Mouse (Mus musculus) lung, postnatal 0 days (tissue): ENCODE data around the gene Nfix. TPM values are rescaled to one million over a fixed set of nuclear protein-coding genes. Genes with fewer than 3 reads are reported as not detected.

ENCODE experiments used
- ATAC-seq: fragments of 200-750 bp; cut with Nextera tagmentation; 2 replicates; pipeline ENCODE4 v1.8.0; 2017; ENCODE audit warnings: moderate library complexity
- DNase-seq: peaks from one replicate; pipeline ENCODE4 v3.0.0-alpha.2; 2016; ENCODE audit warnings: low spot score
- H3K27ac ChIP-seq: fragments of 300-500 bp; sonication (generic); 2 replicates; pipeline ENCODE4 v1.5.1; 2014; ENCODE audit warnings: antibody characterized with exemption, mild to moderate bottlenecking, low read length, mixed read lengths
- H3K27me3 ChIP-seq: fragments of 300-500 bp; sonication (generic); replicated peaks from 2 replicates; pipeline ENCODE4 v1.6.1; 2014; ENCODE audit warnings: low read length, mixed read lengths; ENCODE audit not compliant: insufficient read depth
- H3K36me3 ChIP-seq: fragments of 300-500 bp; sonication (generic); 2 replicates; pipeline ENCODE4 v1.6.1; 2014; ENCODE audit warnings: low read length, mixed read lengths; ENCODE audit not compliant: insufficient read depth
- H3K4me1 ChIP-seq: fragments of 300-500 bp; sonication (generic); 2 replicates; pipeline ENCODE4 v1.6.1; 2014; ENCODE audit warnings: antibody characterized with exemption, low read depth, low read length, mixed read lengths; ENCODE audit not compliant: insufficient read depth
- H3K4me2 ChIP-seq: fragments of 300-500 bp; sonication (generic); replicated peaks from 2 replicates; pipeline ENCODE4 v1.6.1; 2014; ENCODE audit warnings: low read depth, mild to moderate bottlenecking, low read length, moderate library complexity, mixed read lengths
- H3K4me3 ChIP-seq: fragments of 300-500 bp; sonication (generic); 2 replicates; pipeline ENCODE4 v1.5.1; 2014; ENCODE audit warnings: low read depth, low read length
- H3K9ac ChIP-seq: fragments of 300-500 bp; sonication (generic); replicated peaks from 2 replicates; pipeline ENCODE4 v1.6.1; 2014; ENCODE audit warnings: low read depth, mild to moderate bottlenecking
- H3K9me3 ChIP-seq: fragments of 300-500 bp; sonication (generic); 2 replicates; pipeline ENCODE4 v1.6.1; 2016; ENCODE audit warnings: low read length, mixed read lengths
- CTCF ChIP-seq: IDR thresholded peaks from 2 replicates; pipeline ENCODE4 v1.5.1; 2016; ENCODE audit warnings: antibody characterized with exemption, mild to moderate bottlenecking
- EP300 ChIP-seq: IDR thresholded peaks from 2 replicates; pipeline ENCODE4 v1.6.1; 2016; ENCODE audit warnings: antibody characterized with exemption, mild to moderate bottlenecking, control low read depth
- WGBS: fragments of 180-500 bp; shearing (Covaris S2); extraction: QIAGEN DNeasy Blood & Tissue Kit; methylation state at CpG from one replicate; pipeline ENCODE4 v1.1.7; 2014; 5-methylcytosine and 5-hydroxymethylcytosine counted together
- polyA plus RNA-seq: library from polyadenylated mRNA; unstranded; fragments of >200 nt; fragmentation: Nextera tagmentation; extraction: Ambion mirVana; gene quantifications from 2 replicates; pipeline ENCODE4 v1.2.1, GENCODE M21; 2015

The Nfix gene
- polyA plus RNA-seq, 1 experiment from 2014 or later, result 38.8 TPM

DNA sequence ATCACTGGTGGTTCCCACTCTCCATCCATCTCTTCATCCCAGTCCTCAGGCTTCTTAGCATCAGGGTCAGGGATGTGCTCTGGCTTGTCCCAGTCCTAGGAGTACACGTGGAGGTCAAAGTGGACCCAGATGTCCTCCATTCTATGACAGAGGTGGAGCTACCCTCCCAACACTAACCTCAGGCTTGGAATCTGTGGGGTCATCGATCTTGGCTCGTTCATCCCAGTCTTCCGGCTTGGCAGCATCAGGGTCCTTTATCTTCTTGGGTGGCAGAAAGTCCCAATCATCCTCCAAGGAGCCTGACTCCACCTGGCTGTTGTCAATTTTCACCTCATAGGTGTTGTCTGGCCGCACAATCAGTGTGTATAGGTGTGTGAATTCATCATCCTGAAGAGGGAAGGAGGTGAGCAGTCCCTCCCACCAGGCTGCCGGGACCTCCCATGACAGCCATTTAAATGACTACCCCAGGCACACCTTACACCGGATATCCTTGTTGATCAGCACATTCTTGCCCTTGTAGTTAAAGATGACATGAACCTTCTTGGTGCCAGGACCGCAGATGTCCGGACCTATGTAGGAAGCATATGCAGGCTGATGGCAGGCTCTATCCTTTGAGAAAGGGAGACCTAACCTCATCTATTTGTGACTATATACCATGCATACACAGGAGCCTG is 44.4 kb upstream of the Nfix start:
- ATAC-seq, result no peak
- 0 out of 2 replicates have a peak overlapping the region, but pooled peaks have one; percentile 2 for H3K9ac ChIP-seq
- peaks cover 7% of the 10 kb centered on the region; the same call in 1 of the 2 replicates for H3K4me1 ChIP-seq
- H3K36me3 ChIP-seq, result peaks cover 22% of the 10 kb centered on the region; the same call in 1 of the 2 replicates
- TF ChIP-seq CTCF, result no peak
- TF ChIP-seq EP300, result no peak
- no peak overlapping the region for H3K27ac ChIP-seq
- no peak overlapping the region for H3K4me3 ChIP-seq
- H3K27me3 ChIP-seq, result no peaks in the 10 kb centered on the region
- 62% methylated on average over 9 of the region's 9 CpGs for WGBS
- DNase-seq, result no peak
- no peak overlapping the region for H3K4me2 ChIP-seq
- no peaks in the 10 kb centered on the region for H3K9me3 ChIP-seq

DNA sequence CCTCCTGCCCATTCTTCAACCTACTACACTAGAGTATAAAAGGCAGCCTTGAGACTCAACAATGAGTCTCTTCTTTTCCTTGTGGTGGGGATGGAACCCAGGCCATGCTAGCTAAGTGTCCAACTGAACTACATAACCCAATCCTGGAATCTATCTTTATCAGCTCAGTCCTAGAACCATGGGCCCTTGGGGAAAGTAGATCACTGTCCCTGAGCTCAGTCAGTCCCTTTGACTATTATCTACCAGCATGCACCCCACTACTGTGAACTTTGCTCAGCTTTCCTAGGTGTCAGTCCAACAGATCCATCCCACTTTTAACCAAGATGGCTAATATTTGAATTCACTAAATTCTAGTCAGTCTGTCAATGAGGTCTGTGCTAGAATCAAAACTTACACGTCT is 41.4 kb upstream of the Nfix start:
- ATAC-seq, result no peak
- no peak for DNase-seq
- WGBS, result 73% methylated on average over 1 of the region's 1 CpGs
- peaks cover 7% of the 10 kb centered on the region; the same call in 1 of the 2 replicates for H3K4me1 ChIP-seq
- no peak overlapping the region for H3K9ac ChIP-seq
- H3K9me3 ChIP-seq, result no peaks in the 10 kb centered on the region
- peaks cover 27% of the 10 kb centered on the region; the same call in 1 of the 2 replicates for H3K36me3 ChIP-seq
- H3K27me3 ChIP-seq, result no peaks in the 10 kb centered on the region
- H3K4me2 ChIP-seq, result no peak overlapping the region
- no peak overlapping the region for H3K4me3 ChIP-seq
- no peak overlapping the region for H3K27ac ChIP-seq
- TF ChIP-seq CTCF (no peak), EP300 (no peak)

DNA sequence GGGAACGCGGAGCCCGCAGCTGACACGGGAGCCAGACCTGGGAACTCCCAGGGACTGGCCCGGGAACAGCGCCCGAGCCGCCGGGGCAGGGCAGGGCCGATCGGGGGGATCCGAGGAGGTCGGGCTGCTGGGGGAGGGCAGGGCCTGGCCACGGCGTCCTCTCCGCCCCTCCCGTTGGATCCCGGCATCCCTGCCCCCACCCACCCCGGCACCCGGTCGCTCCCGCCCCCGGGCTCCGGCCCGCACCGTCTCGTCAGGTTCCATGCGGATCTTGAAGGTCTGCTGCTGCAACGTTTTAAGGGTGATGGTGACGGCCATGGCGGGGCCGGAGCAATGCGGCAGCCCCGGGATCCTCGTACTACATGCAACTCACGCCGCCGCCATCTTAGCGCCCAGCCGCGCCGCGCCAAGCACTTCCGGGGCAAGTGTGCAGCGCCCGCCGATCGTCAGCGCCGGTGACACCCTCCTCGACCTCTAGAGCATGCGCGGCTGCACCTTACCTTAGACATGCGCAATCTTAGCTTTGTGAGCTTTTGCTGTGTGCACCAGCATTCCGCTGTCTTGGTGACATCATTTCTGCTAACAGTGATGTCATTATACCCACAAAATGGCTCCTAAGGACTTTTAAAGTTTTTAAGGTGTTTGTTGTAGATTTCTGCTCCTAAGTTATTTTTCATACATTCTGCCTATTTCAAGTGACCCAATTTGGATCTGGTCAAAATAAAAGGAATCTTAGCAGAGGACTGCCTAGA is 40.3 kb upstream of the Nfix start, which contains the start of gene Rad23a:
TSS of gene Rad23a (minus strand) at position 418 of the 752 bp plus-strand sequence.
- Histone ChIP-seq H3K4me2 (peak within 1 kb of the TSS; percentile 96), H3K27me3 (no peaks in the 10 kb centered on the region), H3K9me3 (no peaks in the 10 kb centered on the region), H3K9ac (peak within 1 kb of the TSS; percentile 87), H3K36me3 (peaks cover 37% of the 10 kb centered on the region), H3K27ac (peak within 1 kb of the TSS; percentile 81), H3K4me3 (peak within 1 kb of the TSS; percentile 93), H3K4me1 (peaks cover 7% of the 10 kb centered on the region; the same call in 1 of the 2 replicates)
- under 1% methylated on average over 51 of the region's 55 CpGs for WGBS
- peak; percentile 97 for ATAC-seq
- DNase-seq, result peak; percentile 98
- no peak for TF ChIP-seq CTCF
- TF ChIP-seq EP300, result no peak

DNA sequence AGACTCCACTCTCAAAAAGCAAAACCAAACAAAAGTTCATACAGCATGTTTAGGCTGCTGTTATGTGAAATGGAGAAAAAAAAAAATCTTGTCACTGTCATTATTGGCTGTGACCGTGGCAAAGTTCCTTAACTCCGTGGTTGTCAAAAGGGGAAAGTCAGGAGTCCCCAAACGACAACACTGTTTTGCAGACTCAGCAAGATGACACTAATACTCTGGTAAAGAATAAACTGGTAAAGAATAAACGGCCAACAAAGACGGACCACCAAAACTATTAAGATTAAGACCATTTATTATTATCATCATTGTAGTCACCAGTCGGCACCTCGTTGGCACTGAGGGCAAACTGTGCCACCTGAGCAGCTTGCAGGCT is 39.7 kb upstream of the Nfix start:
- H3K4me2 ChIP-seq, result peak overlapping the region; percentile 96
- WGBS, result 2% methylated on average over 7 of the region's 7 CpGs
- no peaks in the 10 kb centered on the region for H3K9me3 ChIP-seq
- no peaks in the 10 kb centered on the region for H3K27me3 ChIP-seq
- H3K36me3 ChIP-seq, result peaks cover 36% of the 10 kb centered on the region
- peak overlapping the region; percentile 87 for H3K9ac ChIP-seq
- DNase-seq (no peak), ATAC-seq (no peak)
- H3K27ac ChIP-seq, result peak overlapping the region; percentile 81
- peaks cover 2% of the 10 kb centered on the region; the same call in 1 of the 2 replicates for H3K4me1 ChIP-seq
- H3K4me3 ChIP-seq, result peak overlapping the region; percentile 93
- no peak for TF ChIP-seq CTCF
- TF ChIP-seq EP300, result no peak

DNA sequence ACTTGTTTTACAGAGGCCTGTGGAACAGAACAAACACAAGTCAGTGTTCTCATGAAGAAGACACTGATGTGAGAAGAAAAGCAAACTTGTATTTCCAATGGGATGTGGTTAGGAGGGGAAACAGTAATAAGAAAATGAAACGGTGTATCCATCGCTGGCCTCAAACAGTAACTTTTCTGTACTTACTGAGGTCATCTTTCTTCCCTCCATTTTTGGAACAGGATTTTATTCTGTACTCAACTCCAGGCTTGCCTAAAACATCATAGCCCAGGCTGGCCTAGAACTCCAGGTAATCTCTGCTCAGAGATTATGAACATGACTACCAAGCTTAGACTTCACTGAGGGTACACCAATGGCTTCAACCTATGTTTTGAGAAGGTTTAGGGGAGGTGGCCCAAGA is 39.3 kb upstream of the Nfix start:
- Histone ChIP-seq H3K27me3 (no peaks in the 10 kb centered on the region), H3K4me1 (no peaks in the 10 kb centered on the region; the same call in 1 of the 2 replicates), H3K9me3 (no peaks in the 10 kb centered on the region), H3K36me3 (peaks cover 35% of the 10 kb centered on the region), H3K9ac (no peak overlapping the region), H3K4me3 (no peak overlapping the region), H3K27ac (no peak overlapping the region), H3K4me2 (peak overlapping the region; percentile 96)
- DNase-seq, result no peak
- TF ChIP-seq EP300, result no peak
- no peak for TF ChIP-seq CTCF
- 89% methylated on average over 2 of the region's 2 CpGs for WGBS
- ATAC-seq, result no peak

DNA sequence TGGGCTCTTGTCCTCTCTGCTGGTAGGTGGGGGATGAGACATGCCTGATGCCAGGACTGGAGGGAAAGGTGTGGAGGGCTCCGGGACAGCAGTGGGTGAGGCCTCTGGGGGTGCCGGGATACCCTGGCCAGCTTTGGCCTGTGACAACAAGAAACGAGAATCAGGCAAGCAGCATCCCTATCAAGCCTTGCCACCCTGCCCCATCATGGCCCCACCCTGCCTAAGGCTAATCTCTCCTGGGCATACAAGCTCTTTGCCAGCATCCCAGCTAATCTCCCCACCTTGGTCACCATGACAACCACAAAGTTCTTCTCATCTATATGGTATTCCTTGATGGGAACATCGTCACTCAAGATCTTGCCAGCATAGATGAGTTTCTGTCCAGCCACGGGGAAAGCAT is 38.4 kb upstream of the Nfix start:
- DNase-seq, result no peak
- Histone ChIP-seq H3K9me3 (no peaks in the 10 kb centered on the region), H3K27ac (no peak overlapping the region), H3K9ac (no peak overlapping the region), H3K4me2 (no peak overlapping the region), H3K4me3 (no peak overlapping the region), H3K36me3 (peaks cover 32% of the 10 kb centered on the region), H3K4me1 (no peaks in the 10 kb centered on the region; the same call in 1 of the 2 replicates), H3K27me3 (no peaks in the 10 kb centered on the region)
- WGBS, result 72% methylated on average over 5 of the region's 5 CpGs
- ATAC-seq, result no peak
- TF ChIP-seq EP300 (no peak), CTCF (no peak)
